Mouse (Mus musculus) small intestine, adult 2 months (tissue): ENCODE results near the gene Igsf3.

Experiments
- CTCF ChIP-seq: fragments of 200-500 bp; IDR thresholded peaks from 2 replicates; pipeline ENCODE4 v1.5.1; 2012; ENCODE audit warnings: low read depth, mild to moderate bottlenecking, control low read depth, inconsistent platforms, low read length, moderate library complexity, mixed read lengths; ENCODE audit not compliant: insufficient replicate concordance, insufficient read length; ENCODE audit errors: extremely low read depth
- POLR2A ChIP-seq: fragments of 200-500 bp; IDR thresholded peaks from 2 replicates; pipeline ENCODE4 v1.6.1; 2012; ENCODE audit warnings: low read depth, mild to moderate bottlenecking, control low read depth, inconsistent platforms, low read length, moderate library complexity

GRCm38 (mm10) chr3:101398877-101399276, 22.0 kb downstream of the Igsf3 start:
- no peak for TF ChIP-seq POLR2A
- no peak for TF ChIP-seq CTCF
